Mouse (Mus musculus) B cell, adult 2 months (primary cell): ENCODE data around the gene Mus81.

Source experiments
- DNase-seq, 2 experiments: peaks; one replicate each; pipeline ENCODE4 v3.0.0; 2022

The Mus81 gene

DNA sequence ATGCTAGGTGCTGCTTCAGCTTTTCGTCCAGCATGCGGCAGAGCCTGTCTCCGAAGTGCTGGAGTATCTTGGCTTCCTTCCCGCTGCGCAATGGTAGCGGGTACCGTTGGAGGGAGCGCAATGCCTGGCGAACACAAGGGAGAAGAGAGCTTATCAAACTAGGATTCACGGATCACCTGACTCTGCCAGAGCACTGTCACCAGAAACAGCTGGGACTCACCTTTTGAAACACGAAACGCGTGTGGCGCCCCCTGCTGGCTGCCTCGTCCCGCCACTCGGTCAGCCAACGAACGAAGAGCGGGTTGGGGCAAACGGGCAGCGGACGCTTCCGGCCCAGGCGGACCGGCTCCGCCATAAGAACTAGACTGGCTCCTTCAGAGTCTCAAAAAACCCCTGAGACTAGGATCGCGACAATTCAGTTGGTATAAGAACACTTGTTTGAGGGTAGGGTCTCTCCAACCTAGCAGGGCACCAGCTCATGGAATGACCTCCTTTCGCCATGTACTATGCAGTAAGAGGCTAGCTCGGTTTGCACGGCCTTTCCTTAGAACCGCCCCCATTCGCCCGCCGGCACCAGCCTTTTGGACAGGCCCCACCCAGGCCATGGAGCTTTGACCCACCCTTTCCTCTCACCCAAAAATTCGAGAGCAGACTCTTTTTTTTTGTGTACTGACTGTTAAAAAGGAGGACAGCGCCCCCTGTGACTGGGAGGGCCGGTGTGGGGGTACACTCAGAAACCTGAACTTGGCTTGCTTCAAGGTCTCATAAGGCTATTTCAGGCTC, at the start of gene Mus81:
TSS of gene Mus81 (minus strand) at position 635 of the 783 bp plus-strand sequence.
- DNase-seq, result peak; percentile 99

DNA sequence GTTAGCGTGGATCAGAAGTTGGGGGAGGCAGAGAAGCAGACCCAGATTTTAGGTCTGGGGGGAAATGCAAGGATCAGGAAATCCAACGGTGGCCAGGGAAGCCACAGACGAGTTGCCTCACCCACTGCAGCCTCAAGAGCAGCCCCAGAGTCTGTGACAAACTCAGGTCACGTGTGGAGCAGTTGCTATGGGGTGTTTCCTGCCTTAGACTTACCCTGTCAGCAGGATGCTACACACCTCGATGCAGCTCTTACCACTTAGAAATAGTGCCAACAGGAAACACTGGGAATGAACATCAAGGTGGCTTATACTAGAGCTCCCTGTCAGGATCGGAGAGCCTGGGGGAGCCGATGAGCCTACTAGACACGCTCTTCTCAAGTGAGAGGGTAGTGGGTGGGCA, 44.3 kb upstream of the Mus81 start:
- DNase-seq, result no peak

DNA sequence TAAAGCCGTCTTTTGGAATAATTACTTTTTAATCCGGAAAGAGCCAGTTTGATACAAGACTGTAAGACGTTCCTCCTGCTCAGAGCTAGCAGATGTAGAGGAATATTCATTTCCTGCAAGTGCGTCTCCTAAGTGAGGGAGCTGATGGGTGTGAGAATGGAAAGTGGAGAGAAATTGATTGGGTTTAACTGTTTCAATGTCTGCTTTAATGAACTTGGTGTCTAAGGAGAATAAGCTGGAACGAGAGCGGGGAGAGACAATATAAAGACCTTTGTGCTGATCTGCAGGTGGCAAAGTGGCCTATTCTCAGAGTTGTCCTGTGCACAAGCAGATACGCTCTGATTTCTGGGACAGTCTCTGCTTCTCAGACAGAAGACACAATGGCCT, 41.9 kb upstream of the Mus81 start:
- no peak for DNase-seq

DNA sequence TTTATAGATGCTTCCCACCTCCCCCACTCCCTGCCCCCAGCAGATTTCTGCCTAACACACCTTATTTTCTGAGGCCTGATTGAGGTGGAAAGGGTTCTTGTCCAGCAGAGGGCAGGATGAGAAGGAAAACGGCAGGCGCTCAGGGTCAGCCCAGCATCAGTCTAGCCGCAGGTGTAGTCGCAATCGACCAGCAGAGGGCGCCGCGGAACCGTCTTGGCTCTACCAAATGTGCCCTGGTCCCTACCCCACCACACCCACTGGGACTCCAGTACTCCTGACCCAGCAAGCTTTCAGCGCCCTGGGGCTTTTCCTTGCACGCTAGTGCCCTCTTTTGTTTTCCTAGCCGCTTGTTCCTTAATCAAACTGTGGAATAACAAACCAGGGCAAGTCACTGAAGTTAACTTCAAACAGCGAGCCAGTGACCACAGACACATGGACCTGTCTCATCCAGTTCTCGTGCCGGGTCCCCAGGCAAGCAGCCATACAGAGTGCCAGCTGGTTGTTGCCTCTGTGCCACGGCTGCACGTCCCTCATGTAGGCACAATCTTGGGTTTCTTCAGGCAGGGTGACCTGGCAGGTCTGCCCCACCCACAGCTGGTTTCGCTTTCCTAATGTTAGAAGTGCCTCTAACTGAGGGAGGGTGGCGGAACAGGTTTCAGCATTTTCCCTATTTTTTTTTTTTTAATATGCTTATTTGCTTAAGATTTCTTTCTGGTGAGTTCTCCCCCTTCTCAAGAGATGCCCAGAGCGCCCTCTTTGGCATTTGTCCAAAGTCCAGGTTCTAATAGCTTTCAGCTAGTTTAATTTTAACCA, 41.3 kb upstream of the Mus81 start:
- peak; percentile 96 to 97 for DNase-seq

DNA sequence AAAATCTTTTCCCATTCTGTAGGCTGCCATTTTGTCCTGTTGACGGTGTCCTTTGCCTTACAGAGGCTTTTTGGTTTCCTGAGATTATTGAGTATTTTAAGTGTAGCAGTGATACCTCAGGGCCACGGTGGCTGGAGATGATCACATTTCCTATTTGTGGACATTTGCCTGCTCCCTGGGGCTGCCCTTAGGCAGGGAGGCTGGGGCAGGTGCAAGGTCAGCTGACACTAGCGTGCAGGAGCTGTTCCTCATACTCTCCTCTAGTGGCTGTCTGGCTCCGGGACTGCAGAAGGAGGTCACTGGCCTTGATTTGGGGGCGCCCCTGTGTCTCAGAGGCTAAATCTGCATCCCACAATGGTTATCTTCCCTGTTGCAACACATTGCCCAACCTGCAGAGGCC, 37.0 kb upstream of the Mus81 start:
- no peak for DNase-seq

DNA sequence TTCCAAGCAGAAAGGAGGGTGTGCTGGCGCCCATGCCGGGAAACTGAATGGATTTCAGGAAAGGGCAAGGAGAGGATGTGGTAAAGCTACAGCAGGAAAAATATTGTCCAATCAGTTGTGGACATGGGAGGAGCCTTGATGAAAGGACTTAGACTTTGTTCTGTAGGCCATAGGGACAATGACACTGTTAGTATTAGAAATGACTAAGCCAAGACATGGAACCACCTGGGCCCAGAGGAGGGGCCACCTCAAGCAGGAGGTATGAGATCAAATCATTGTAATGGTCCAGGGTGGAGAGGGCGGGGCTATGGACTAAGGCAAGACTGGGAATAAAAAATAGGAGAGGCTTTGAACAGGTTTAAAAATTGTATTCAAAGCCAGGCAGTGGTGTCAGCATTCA, 30.5 kb upstream of the Mus81 start:
- no peak for DNase-seq

DNA sequence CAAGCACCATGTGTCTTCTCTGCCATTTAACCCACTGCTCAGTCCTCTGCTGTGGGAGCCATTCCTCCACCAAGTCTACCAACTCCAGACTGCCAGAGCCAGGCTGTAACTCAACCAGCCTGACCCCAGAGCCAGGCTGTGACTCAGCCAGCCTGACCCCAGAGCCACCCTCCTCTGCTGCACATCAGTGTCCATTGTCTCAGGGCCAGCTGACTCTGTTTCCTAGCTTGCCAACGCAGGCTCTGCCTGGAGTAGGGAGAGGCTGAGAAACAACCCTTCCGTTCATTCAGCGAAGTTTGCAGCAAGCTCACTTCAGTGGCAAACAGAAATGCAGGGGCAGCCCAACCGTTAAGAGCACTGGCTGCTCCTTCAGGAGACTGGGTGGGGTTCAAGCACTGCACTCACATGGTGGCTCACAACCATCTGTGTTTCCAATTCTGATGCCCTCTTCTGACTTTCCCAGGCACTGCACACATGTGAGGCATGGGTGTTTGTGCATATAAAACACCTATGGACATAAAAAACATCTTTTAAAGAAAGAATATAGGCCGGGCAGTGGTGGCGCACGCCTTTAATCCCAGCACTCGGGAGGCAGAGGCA, 28.8 kb upstream of the Mus81 start:
- DNase-seq, result no peak

DNA sequence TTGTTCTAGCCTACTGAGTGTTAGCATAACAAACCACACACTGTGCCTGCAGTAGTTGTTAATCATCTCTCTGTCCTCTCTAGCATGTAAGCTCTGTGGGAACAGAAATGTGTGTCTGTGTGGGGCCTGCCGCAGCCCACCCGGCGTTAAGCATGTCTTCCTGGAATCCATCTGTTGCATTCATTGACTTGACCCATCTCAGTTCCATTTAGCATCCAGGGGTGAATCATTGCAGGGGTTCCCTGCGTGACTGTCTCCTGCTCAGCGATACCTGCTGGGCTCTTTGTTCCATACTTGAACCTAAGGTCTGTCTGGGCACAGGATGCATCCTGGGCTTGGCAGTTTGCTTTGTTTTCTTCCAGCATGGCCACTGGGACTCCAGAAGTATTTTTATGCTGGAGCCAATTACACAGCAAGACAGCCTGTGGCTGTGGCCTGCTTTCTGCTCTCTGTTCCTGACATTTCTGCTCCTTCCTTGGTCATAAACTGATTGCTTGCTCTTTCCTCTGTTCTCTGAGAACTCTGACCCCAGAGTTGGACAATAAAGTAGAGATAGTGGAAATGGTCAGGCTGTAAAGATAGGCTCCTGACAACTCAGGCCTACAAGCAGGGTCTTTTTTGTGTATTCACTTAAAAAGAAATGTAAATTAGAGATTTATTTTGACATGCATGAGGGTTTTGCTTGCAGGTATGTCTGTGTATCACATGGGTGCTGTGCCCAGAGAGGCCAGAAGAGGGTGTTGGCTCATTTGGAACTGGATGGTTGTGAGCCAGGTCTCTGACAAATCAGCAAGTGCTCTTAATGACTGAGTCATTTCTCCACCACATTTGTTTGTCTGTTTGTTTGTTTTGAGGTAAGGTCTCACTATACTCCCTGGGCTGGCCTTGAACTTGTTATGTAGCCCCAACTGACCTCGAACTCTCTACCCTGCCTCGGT, 27.9 kb upstream of the Mus81 start:
- peak; percentile 18 to 30 for DNase-seq

DNA sequence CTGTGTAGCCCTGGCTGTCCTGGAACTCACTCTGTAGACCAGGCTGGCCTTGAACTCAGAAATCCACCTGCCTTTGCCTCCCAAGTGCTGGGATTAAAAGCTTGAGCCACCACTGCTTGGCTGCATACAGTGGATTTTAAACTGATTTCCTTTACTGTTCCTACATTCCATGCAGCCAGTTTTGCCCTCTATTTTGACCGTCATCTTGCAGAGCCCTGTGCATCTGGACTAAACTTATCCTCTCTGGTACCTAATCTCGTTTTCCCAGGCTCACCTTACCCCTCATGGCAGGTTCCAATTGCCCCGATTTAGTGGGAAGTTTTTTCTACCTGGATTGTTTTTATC, 24.8 kb upstream of the Mus81 start:
- DNase-seq, result no peak

DNA sequence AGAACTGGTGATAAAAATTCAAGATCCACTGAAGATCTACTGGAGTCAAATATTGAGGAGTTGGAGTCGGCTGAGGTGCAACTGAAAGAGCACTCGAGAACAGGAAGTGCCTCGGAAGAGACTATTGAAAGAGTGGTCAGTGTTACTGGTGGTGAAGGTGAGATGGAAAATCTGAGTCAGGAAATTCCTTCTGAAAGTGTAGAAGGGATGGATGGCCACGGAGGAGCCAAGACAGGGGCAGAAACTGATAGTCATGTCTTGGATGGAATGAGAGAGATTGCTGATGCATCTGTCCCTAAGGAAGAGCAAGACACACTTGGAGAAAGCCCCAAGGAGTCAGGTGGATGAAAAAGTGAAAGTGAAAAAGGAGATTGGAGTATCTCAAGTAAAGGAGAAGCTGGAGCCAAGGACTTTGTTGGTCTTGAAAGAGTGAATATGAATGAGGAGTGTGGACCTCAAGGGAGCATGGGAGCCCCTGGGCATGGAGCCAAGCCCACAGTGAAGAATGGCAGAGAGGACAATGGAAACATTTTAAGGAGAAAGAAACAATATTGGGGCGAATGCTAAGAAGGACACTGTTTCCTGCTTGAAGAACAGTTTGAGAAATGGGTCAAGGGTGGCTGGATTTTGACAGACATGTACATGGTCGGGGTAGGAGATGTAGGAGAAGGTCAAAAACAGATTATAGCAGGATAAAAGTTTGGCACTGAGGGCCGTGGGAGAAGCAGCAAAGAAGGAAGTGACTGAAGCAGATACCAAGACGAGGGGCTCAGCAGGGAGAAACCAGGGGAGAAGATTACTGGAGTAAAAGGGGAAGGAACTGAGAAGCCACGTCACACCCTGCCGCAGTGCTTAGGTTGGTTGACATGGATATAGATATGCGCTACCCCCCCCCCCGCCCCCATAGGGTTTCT, 24.1 kb upstream of the Mus81 start:
- peak; percentile 62 to 68 for DNase-seq

DNA sequence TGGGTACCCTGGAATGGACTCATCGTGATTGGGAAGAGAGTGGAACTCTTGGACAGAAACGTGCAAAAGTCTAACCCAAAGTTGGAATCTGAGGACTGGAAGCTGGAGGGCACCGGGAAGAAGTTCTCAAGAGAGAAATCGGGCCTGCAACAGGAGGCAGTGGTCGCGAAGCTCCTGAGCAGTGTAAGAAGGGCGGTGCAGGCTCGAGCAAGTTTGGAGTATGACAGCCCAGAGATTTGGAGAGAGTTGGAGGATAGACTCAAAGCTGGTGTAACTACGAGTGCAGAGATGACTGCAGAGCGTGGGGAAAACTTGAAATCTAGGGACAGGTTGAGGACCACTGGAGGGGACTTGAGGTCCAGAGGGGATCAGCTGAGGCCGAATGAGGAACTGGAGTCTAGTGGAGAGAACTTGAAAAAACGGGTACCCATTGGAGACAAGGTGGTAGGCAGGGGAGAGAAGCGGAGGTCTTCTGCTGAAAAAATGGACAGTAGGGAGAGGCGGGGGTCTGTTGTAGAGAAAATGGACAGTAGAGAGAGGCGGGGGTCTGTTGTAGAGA, 23.0 kb upstream of the Mus81 start:
- peak; percentile 26 to 30 for DNase-seq

DNA sequence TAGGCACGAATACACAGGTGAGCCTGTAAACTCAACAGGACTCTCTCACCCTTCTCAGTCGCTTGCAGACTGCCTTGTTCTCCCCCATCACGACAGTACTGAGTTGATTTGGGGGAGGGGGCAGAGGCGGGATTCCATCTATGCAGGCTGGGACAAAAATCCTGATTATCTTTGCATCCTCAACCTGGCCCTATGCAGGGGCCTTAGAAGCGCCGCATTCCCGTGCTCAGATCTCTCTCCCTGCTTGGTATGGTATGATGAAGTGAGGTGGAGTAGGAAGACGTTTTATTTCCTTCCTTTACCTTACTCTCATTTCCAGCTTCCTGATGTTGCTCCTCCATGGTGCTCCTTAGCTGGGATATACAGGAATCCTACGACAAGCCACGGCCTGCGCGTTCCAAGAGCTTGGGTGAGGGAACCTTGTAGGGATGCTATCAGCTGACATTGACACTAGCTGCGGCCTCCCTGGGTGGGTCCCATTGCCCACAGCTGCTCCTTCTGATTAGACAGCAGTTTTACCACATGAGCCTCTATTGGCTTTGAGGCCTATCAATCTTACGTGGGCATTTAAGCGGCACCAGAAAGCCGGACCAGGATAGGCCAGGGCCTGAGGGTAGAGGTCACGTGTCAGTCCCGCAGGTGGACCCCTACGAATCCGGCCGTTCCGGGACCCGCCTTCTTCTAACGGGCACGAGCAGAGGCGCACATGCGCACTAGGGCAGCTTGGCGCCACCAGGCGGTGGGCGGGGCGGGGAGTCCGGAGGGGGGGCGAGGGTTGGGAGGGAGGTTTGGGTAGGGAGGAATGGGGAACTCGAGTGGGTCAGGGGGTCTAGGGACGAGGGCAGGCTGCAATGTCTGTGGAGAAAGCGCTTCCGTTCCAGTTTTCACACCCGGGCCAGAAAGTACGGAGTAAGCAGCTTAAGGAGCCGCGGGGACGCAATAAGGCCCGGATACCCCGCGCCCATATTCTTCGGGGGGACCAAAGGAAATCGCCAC, 22.1 kb upstream of the Mus81 start, which contains the start of gene Snx32:
TSS of gene Snx32 (minus strand) at position 508 of the 996 bp plus-strand sequence.
- DNase-seq, result peak; percentile 93 to 95

DNA sequence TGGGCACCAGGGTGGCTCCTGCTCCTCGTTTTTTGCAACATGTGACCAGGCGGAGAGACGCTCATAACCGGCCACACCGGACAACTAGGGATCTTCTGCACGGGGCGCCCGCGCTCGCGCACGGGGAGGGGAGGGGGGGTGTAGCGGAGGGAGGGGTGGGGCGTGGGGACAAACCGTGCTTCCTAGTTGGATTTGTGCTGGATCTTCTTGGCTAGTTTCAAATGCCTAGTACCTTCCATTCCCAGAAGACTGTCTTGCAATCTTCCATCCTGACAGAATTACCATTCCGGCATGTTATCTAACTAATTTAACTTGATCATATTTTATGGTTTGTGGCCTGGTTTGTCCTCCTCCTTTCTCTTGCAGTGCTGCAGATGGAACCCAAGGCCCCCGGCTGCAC, 15.5 kb upstream of the Mus81 start, which contains the start of gene 1700020D05Rik:
TSS of gene 1700020D05Rik (minus strand) at position 101 of the 400 bp plus-strand sequence.
- no peak for DNase-seq

DNA sequence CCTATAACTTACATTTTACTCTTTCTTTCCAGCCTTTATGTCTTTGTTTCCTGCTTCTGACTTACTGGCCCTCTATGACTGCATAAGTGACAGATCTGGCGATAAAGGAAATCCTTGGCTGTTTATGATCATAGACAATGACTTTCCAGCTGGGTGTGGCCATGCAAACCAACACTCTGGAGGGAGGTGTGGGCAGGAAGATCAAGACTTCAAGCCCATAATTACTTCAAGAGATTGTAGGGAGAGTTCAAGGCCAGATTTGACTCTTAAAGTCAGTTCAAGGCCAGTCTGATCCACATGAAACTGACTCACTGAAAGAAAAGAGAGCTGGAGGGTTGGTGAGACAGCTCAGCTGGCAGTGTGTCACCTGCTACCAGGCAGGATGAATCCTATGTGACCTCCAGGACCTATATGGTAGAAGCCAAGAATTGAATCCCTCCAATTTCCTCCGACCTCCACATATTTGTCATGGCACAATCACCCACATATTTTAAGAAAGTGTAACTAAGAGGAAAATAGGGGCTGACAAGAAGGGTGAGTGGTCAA, 12.2 kb upstream of the Mus81 start:
- no peak for DNase-seq

DNA sequence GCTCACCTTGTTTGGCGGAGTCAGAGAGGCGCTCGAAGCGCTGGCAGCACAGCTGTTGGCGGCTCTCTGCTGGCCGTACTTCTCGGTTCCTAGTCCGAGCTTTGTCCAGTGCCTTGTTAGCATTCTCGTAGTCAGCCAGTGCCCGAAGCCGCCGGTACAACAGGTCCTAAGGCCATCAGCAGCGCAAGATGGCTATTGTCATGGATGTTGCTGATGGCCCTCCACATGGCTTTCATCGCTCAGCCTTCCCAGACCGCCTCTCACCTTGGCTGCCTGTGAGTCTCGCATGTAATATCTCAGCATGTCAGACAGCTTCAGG, 7.8 kb upstream of the Mus81 start:
- no peak for DNase-seq

DNA sequence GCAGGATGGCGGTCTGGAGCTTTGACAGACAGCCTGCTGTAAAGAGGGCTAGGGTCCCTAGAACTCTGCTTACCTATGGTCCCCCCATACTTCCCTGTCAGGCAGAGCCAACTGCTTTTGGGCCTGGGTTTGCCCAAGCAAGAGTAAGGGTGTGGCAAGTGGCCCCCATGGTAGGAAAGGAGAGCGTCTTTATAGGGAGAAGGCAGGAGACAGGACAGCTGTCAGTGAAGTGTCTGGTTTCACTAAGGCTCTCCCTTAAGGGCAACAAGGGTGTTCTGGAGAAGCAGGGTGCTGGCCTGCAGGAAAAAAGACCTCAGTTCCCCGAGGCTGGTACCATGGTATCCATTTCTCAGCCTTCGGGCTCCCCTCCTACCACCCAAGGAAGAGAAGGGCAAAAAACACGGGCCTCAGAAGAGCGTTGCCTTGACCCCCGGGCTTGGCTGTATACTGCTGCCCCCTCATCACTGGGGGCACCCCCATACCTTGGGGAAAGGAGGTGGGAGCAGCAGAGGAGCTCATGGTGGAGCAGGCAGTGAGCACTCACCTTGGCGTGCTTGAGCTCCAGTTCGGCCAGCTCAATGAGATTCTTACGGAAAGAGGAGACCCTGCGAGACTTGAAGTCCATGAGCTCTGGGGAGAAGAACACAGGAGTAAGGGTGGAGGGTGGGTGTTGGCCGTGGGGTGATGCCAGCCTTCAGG, 7.3 kb upstream of the Mus81 start:
- DNase-seq, result no peak

DNA sequence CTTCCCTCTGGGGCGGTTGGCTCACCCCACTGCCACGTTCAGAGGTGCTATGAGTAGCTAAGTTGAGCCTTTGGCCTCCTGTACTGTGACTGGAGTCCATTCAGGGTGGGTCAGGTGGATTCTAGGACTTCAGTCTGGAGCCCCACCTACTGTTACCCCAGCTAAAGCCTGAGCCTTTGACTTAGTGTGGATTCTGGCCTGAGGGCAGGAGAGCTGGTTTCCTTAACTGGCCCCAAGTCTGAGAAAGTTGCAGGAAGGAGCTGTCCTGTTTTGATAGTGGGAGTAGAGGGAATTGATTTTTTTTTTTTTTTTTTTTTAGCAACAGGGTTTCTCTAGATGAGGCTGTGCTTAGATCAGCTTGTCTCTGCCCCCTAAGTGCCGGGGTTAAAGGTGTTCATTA, 6.1 kb upstream of the Mus81 start:
- no peak for DNase-seq

DNA sequence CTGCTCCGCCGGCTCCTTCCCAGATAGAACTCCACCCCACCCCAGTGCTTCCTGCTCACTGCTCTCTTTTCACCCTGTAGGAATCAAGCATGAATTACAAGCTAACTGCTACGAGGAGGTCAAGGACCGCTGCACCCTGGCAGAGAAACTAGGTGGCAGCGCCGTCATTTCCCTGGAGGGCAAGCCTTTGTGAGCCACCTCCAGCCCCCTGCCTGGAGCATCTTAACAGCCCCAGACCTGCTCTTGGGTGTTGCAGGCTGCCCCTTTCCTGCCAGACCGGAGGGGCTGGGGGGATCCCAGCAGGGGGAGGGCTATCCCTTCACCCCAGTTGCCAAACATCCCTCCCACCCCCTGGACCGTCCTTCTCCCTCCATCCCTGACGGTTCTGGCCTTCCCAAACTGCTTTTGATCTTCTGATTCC, 5.1 kb upstream of the Mus81 start:
- DNase-seq, result peak; percentile 53 to 61

DNA sequence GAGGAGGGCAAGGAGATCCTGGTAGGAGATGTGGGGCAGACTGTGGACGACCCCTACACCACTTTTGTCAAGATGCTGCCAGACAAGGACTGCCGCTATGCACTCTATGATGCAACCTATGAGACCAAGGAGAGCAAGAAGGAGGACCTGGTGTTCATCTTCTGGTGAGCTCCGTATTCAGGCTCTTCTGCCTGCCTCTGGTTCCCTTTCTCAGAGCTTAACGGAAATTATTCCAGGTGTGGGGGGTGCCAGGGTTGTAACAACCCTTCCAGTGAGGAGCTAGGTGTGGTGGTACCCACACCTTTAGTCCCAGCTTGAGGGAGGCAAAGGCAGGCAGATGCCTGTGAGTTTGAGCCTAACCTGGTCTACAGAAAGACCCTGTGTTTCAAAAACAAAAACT, 4.4 kb upstream of the Mus81 start:
- no peak for DNase-seq
